Mouse (Mus musculus): ENCODE results near the gene Galntl5. TPM values are rescaled to one million over a fixed set of nuclear protein-coding genes. Genes with fewer than 3 reads are reported as not detected.
"Not testable (repeated sequence)": the region's sequence is repeated elsewhere in the genome, so short reads cannot be mapped to it uniquely, and the experiment has no call there.

The Galntl5 gene
- total RNA-seq, 1 experiment, result not detected

GRCm38 (mm10) chr5:25190521-25190920 lies 9.3 kb downstream of the Galntl5 start:
- TF ChIP-seq MAFK (IDR thresholded peaks at IDR 0.05; ENCODE audit: insufficient read depth, low read depth, low read length) (no peak), ZC3H11A (IDR thresholded peaks at IDR 0.05; ENCODE audit: borderline replicate concordance, low read depth, low read length) (no peak), CHD2 (IDR thresholded peaks at IDR 0.05; ENCODE audit: low read depth, low read length) (no peak), HCFC1 (IDR thresholded peaks at IDR 0.05; ENCODE audit: borderline replicate concordance, insufficient read depth, low read length) (no peak), ZNF384 (IDR thresholded peaks at IDR 0.05; ENCODE audit: low read depth, low read length) (no peak)
- in situ Hi-C loops (cut with MboI; ENCODE audit: low sequenced_read_pairs in 2 of 2, unreplicated experiment in 2 of 2), result no loop called here
- Histone ChIP-seq H3K27ac (ENCODE audit: insufficient read depth, low read depth, low read length, poor library complexity, severe bottlenecking) (no peak overlapping the region), H3K4me3 (ENCODE audit: insufficient read depth in 1 of 2, low read depth in 1 of 2, low read length in 2 of 2, poor library complexity in 1 of 2, severe bottlenecking in 1 of 2) (no peak overlapping the region), H3K9me3 (ENCODE audit: control insufficient read depth, insufficient read depth, low read depth, low read length) (no peaks in the 10 kb centered on the region), H3K36me3 (ENCODE audit: control insufficient read depth, insufficient read depth, low read length, poor library complexity, severe bottlenecking) (no peaks in the 10 kb centered on the region), H3K9ac (ENCODE audit: insufficient read depth, low read depth, low read length, poor library complexity, severe bottlenecking) (no peak overlapping the region), H3K4me1 (ENCODE audit: control insufficient read depth in 2 of 2, insufficient read depth in 2 of 2, low read length in 2 of 2, poor library complexity in 1 of 2) (no peaks in the 10 kb centered on the region)
- no peak for DNase-seq (ENCODE audit: low read depth, low spot score)

- no peak overlapping the region for H3K27ac ChIP-seq (ENCODE audit: insufficient read depth, low read depth, low read length, poor library complexity, severe bottlenecking)
- no peaks in the 10 kb centered on the region for H3K9me3 ChIP-seq (ENCODE audit: control insufficient read depth, insufficient read depth, low read depth, low read length)
- no peak overlapping the region for H3K9ac ChIP-seq (ENCODE audit: insufficient read depth, low read depth, low read length, poor library complexity, severe bottlenecking)
- H3K4me1 ChIP-seq (ENCODE audit: control insufficient read depth in 2 of 2, insufficient read depth in 2 of 2, low read length in 2 of 2, poor library complexity in 1 of 2), result no peaks in the 10 kb centered on the region
- no peak for DNase-seq (ENCODE audit: low read depth, low spot score)
- TF ChIP-seq HCFC1 (IDR thresholded peaks at IDR 0.05; ENCODE audit: borderline replicate concordance, insufficient read depth, low read length) (no peak), CHD2 (IDR thresholded peaks at IDR 0.05; ENCODE audit: low read depth, low read length) (no peak), ZC3H11A (IDR thresholded peaks at IDR 0.05; ENCODE audit: borderline replicate concordance, low read depth, low read length) (no peak), ZNF384 (IDR thresholded peaks at IDR 0.05; ENCODE audit: low read depth, low read length) (no peak), MAFK (IDR thresholded peaks at IDR 0.05; ENCODE audit: insufficient read depth, low read depth, low read length) (no peak)
- no peak overlapping the region for H3K4me3 ChIP-seq (ENCODE audit: insufficient read depth in 1 of 2, low read depth in 1 of 2, low read length in 2 of 2, poor library complexity in 1 of 2, severe bottlenecking in 1 of 2)
- in situ Hi-C loops (cut with MboI; ENCODE audit: low sequenced_read_pairs in 2 of 2, unreplicated experiment in 2 of 2), result no loop called here
- H3K36me3 ChIP-seq (ENCODE audit: control insufficient read depth, insufficient read depth, low read length, poor library complexity, severe bottlenecking), result no peaks in the 10 kb centered on the region
Observed at GRCm38 (mm10) chr5:25211872-25212271, 30.6 kb downstream of the Galntl5 start.

DNA sequence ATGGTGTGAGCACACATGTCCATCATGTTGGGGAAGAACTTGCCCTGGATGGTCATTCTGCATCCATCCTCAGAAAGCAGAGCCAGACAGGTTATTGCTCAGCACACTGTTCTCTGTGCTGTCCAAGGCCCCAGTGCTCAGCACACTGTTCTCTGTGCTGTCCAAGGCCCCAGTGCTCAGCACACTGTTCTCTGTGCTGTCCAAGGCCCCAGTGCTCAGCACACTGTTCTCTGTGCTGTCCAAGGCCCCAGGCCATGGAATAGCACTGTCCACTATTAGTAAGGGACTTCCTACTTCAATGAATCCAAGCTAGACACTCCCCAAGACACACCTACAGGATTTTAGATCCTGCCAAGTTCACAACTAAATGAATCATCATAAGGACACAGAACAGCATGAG lies 32.0 kb downstream of the Galntl5 start:
- H3K4me3 ChIP-seq (ENCODE audit: insufficient read depth in 1 of 2, low read depth in 1 of 2, low read length in 2 of 2, poor library complexity in 1 of 2, severe bottlenecking in 1 of 2); H3K9ac ChIP-seq (ENCODE audit: insufficient read depth, low read depth, low read length, poor library complexity, severe bottlenecking); H3K9me3 ChIP-seq (ENCODE audit: control insufficient read depth, insufficient read depth, low read depth, low read length); DNase-seq (ENCODE audit: low read depth, low spot score); H3K36me3 ChIP-seq (ENCODE audit: control insufficient read depth, insufficient read depth, low read length, poor library complexity, severe bottlenecking); H3K4me1 ChIP-seq (ENCODE audit: control insufficient read depth in 2 of 2, insufficient read depth in 2 of 2, low read length in 2 of 2, poor library complexity in 1 of 2); H3K27ac ChIP-seq (ENCODE audit: insufficient read depth, low read depth, low read length, poor library complexity, severe bottlenecking); in situ Hi-C loops (cut with MboI; ENCODE audit: low sequenced_read_pairs in 2 of 2, unreplicated experiment in 2 of 2): not testable (repeated sequence)

- TF ChIP-seq MAFK (IDR thresholded peaks at IDR 0.05; ENCODE audit: insufficient read depth, low read depth, low read length) (no peak), ZNF384 (IDR thresholded peaks at IDR 0.05; ENCODE audit: low read depth, low read length) (no peak), ZC3H11A (IDR thresholded peaks at IDR 0.05; ENCODE audit: borderline replicate concordance, low read depth, low read length) (no peak), HCFC1 (IDR thresholded peaks at IDR 0.05; ENCODE audit: borderline replicate concordance, insufficient read depth, low read length) (no peak), CHD2 (IDR thresholded peaks at IDR 0.05; ENCODE audit: low read depth, low read length) (no peak)
- Histone ChIP-seq H3K9ac (ENCODE audit: insufficient read depth, low read depth, low read length, poor library complexity, severe bottlenecking) (no peak overlapping the region), H3K36me3 (ENCODE audit: control insufficient read depth, insufficient read depth, low read length, poor library complexity, severe bottlenecking) (no peaks in the 10 kb centered on the region), H3K4me1 (ENCODE audit: control insufficient read depth in 2 of 2, insufficient read depth in 2 of 2, low read length in 2 of 2, poor library complexity in 1 of 2) (no peaks in the 10 kb centered on the region), H3K27ac (ENCODE audit: insufficient read depth, low read depth, low read length, poor library complexity, severe bottlenecking) (no peak overlapping the region), H3K9me3 (ENCODE audit: control insufficient read depth, insufficient read depth, low read depth, low read length) (no peaks in the 10 kb centered on the region), H3K4me3 (ENCODE audit: insufficient read depth in 1 of 2, low read depth in 1 of 2, low read length in 2 of 2, poor library complexity in 1 of 2, severe bottlenecking in 1 of 2) (no peak overlapping the region)
- in situ Hi-C loops (cut with MboI; ENCODE audit: low sequenced_read_pairs in 2 of 2, unreplicated experiment in 2 of 2), result no loop called here
- DNase-seq (ENCODE audit: low read depth, low spot score), result no peak
Observed at GRCm38 (mm10) chr5:25215006-25215405, 33.7 kb downstream of the Galntl5 start.

DNA sequence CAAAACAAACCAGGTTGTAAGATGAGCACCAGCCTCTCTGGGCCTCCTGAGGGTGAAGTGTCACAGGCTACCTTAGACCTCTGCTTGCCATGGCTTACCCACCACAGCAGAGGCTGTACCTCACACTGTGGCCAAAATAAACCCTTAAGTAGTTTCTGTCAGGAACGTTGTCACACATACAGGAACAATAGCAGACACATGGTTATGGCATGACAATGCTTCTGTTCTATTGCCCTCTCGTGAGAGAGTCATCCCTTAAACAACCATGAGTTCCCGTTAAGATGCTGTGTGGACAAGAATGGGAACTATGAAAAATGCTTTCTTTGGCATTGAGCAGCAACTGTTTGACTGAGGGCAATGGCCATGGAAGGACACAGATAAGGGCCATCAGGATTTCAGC lies 40.3 kb downstream of the Galntl5 start, which contains the start of gene Galnt11:
Galnt11 (plus strand) TSS at position 301 of the 400 bp plus-strand sequence.
- Histone ChIP-seq H3K9me3 (ENCODE audit: control insufficient read depth, insufficient read depth, low read depth, low read length) (no peaks in the 10 kb centered on the region), H3K9ac (ENCODE audit: insufficient read depth, low read depth, low read length, poor library complexity, severe bottlenecking) (peak within 1 kb of the TSS; percentile 72), H3K36me3 (ENCODE audit: control insufficient read depth, insufficient read depth, low read length, poor library complexity, severe bottlenecking) (no peaks in the 10 kb centered on the region), H3K27ac (ENCODE audit: insufficient read depth, low read depth, low read length, poor library complexity, severe bottlenecking) (no peak within 1 kb of the TSS), H3K4me3 (ENCODE audit: insufficient read depth in 1 of 2, low read depth in 1 of 2, low read length in 2 of 2, poor library complexity in 1 of 2, severe bottlenecking in 1 of 2) (peak within 1 kb of the TSS; percentile 71 to 76), H3K4me1 (ENCODE audit: control insufficient read depth in 2 of 2, insufficient read depth in 2 of 2, low read length in 2 of 2, poor library complexity in 1 of 2) (0 out of 4 replicates have a peak, but pooled peaks cover 0 to 2% of the 10 kb centered on the region in 2 experiments)
- in situ Hi-C loops (cut with MboI; ENCODE audit: low sequenced_read_pairs in 2 of 2, unreplicated experiment in 2 of 2), result no loop called here
- TF ChIP-seq HCFC1 (IDR thresholded peaks at IDR 0.05; ENCODE audit: borderline replicate concordance, insufficient read depth, low read length) (no peak), ZC3H11A (IDR thresholded peaks at IDR 0.05; ENCODE audit: borderline replicate concordance, low read depth, low read length) (no peak), MAFK (IDR thresholded peaks at IDR 0.05; ENCODE audit: insufficient read depth, low read depth, low read length) (no peak)
- no peak for DNase-seq (ENCODE audit: low read depth, low spot score)

Measured in ES-E14 (cell line).